Mouse (Mus musculus): Measurements from ENCODE around the gene Mns1.

GRCm38 (mm10) chr9:72392686-72393085, 45.1 kb upstream of the Mns1 start:
- TF ChIP-seq POLR2A (IDR thresholded peaks at IDR 0.05; ENCODE audit: insufficient read depth, low read depth, low read length) (no peak), CTCF (IDR thresholded peaks at IDR 0.05; ENCODE audit: insufficient read depth, low read depth, low read length) (no peak)
